Mouse (Mus musculus): ENCODE results near the gene Col6a5. TPM values are rescaled to one million over a fixed set of nuclear protein-coding genes. Genes with fewer than 3 reads are reported as not detected.
A peak's percentile ranks its signal among the peaks of the same experiment; 100 is the strongest.

Col6a5 gene
- polyA plus RNA-seq, 1 experiment from 2014 or later: not detected

DNA sequence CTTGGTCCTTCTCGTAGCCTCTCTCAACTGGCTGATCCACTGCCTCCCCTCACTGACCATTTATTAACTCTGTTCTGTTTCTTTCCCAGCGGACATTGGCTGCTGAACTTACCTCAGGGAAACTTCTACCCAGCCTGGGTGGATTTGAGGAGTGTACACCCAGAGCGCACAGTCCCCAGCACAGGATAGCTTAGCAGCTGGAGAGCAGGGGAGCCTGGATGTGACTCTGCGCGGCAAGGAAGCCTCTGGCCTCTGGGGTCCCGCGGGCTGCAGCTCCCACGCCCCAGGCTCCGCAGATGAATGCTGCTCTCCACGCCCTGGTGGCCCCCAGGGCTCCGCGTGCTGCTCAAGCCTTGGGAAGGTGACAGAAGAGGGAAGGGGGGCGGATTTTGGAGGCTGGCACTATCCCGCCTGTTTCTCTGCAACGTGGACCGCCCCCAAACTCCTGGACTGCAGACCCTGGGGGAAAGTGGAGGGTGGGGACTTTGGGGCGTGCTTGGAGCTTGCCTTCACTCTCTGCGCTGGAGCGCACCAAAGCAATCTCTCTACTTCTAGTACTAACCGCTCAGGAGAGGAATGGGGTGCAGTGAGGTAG is 132.6 kb downstream of the Col6a5 start, which contains the start of gene Col6a6:
Col6a6 (minus strand) TSS at position 370 of the 595 bp plus-strand sequence.
- H3K4me3 ChIP-seq (ENCODE audit: low read depth, low read length): no peak within 1 kb of the TSS
- no peaks in the 10 kb centered on the region for H3K9me3 ChIP-seq (ENCODE audit: control insufficient read depth, low read length)

DNA sequence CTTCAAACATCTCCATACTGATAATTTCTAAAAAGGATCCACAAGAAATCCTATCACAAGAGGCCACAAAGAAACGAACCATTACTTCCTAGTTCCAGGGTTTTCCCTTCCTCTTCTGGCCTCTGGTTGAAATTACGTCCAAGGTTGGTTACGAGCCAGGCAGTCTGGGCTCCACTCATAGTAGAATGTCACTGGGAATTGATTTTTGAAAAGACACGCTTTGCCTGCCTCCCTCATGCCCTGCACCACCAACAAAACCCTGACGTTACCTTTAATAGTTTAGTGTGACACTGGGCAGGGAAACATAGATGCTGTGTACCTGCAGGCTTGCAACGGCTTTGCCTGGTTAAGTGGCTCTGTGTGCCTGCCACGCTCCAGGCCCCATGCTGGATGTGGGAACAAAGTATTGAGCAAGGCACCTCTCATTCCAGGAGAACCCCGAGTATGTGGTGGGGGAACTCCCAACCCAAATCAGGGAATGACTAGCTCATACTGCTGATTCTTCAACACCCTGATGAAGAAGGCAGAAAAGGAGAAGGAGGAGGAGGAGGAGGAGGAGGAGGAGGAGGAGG is 133.3 kb downstream of the Col6a5 start:
- H3K4me1 ChIP-seq (replicated peaks; ENCODE audit: control insufficient read depth, insufficient read depth, low read length): no peaks in the 10 kb centered on the region
- no peaks in the 10 kb centered on the region for H3K9me3 ChIP-seq (ENCODE audit: control insufficient read depth, low read length)
- WGBS: 77% methylated on average over 8 of the region's 8 CpGs
- no peak for DNase-seq (ENCODE audit: low spot score)
- no peak overlapping the region for H3K4me2 ChIP-seq (replicated peaks; ENCODE audit: low read depth, low read length)
- no peak overlapping the region for H3K9ac ChIP-seq (ENCODE audit: low read depth, low read length)
- H3K4me3 ChIP-seq (ENCODE audit: low read depth, low read length): no peak overlapping the region
- ATAC-seq (ENCODE audit: low FRiP score): no peak
- no peaks in the 10 kb centered on the region for H3K36me3 ChIP-seq (ENCODE audit: control insufficient read depth, insufficient read depth, low read length)
- no peak overlapping the region for H3K27ac ChIP-seq (ENCODE audit: low read depth, low read length)
- no peaks in the 10 kb centered on the region for H3K27me3 ChIP-seq (ENCODE audit: control insufficient read depth, insufficient read depth, low read length)

More for the DNA sequence above, 132.6 kb downstream of the Col6a5 start, which contains the start of gene Col6a6:
- no peak for DNase-seq (ENCODE audit: low spot score)
- Histone ChIP-seq H3K4me1 (replicated peaks; ENCODE audit: control insufficient read depth, insufficient read depth, low read length) (no peaks in the 10 kb centered on the region), H3K27ac (ENCODE audit: low read depth, low read length) (no peak within 1 kb of the TSS), H3K4me2 (replicated peaks; ENCODE audit: low read depth, low read length) (0 out of 2 replicates have a peak within 1 kb of the TSS, but pooled peaks have one; percentile 4), H3K27me3 (ENCODE audit: control insufficient read depth, insufficient read depth, low read length) (no peaks in the 10 kb centered on the region), H3K9ac (ENCODE audit: low read depth, low read length) (no peak within 1 kb of the TSS), H3K36me3 (ENCODE audit: control insufficient read depth, insufficient read depth, low read length) (no peaks in the 10 kb centered on the region)
- 21% methylated on average over 20 of the region's 20 CpGs for WGBS
- ATAC-seq (ENCODE audit: low FRiP score): no peak

DNA sequence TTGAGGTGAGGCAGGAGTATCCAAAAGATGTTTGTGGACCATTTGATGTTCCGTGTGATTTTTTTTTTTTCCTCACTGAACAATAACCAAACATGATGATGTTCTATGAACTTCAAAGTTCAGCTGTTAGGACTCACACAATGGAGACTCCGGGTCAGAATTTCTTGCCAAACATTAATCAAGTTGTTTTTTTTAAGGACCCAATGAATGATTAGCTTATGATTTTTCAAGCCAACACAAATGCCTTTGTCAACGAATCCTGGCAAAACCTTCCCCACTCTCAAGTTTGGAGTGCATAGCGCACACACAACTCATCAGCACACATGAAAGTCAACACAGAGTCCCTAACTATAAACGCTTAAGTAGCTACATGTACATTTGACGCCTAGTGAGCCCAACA is 139.7 kb downstream of the Col6a5 start:
- no peaks in the 10 kb centered on the region for H3K4me1 ChIP-seq (replicated peaks; ENCODE audit: control insufficient read depth, insufficient read depth, low read length)
- H3K9ac ChIP-seq (ENCODE audit: low read depth, low read length): no peak overlapping the region
- no peaks in the 10 kb centered on the region for H3K9me3 ChIP-seq (ENCODE audit: control insufficient read depth, low read length)
- H3K36me3 ChIP-seq (ENCODE audit: control insufficient read depth, insufficient read depth, low read length): no peaks in the 10 kb centered on the region
- no peak overlapping the region for H3K27ac ChIP-seq (ENCODE audit: low read depth, low read length)
- no peak overlapping the region for H3K4me2 ChIP-seq (replicated peaks; ENCODE audit: low read depth, low read length)
- H3K27me3 ChIP-seq (ENCODE audit: control insufficient read depth, insufficient read depth, low read length): no peaks in the 10 kb centered on the region
- ATAC-seq (ENCODE audit: low FRiP score) (no peak), DNase-seq (ENCODE audit: low spot score) (no peak)
- 90% methylated on average over 6 of the region's 6 CpGs for WGBS
- no peak overlapping the region for H3K4me3 ChIP-seq (ENCODE audit: low read depth, low read length)

DNA sequence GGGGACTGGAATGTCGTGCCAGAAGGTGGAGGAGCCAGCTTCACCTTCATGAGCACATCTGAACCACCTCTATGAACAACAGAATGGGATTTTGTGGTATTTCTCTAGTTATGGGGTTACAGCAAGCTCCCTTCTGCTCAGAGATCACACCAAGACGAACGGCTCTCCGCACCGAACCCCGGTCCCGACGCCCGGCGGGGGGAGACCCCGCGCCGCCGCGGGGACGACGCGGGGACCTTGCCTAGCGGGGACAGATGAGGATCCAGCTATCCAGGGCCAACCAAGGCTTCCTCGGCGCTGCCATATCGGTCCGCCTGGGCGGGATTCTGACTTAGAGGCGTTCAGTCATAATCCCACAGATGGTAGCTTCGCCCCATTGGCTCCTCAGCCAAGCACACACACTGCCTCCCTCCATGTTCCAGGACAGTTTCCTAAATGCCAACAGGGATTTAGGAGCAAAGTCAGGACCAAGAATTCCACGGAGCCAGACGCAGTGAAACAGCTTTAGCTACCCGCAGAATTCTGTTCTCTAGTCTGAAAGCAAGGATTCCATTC is 141.2 kb downstream of the Col6a5 start:
- H3K4me2 ChIP-seq (replicated peaks; ENCODE audit: low read depth, low read length): no peak overlapping the region
- H3K27ac ChIP-seq (ENCODE audit: low read depth, low read length): no peak overlapping the region
- no peak for ATAC-seq (ENCODE audit: low FRiP score)
- 65% methylated on average over 29 of the region's 29 CpGs for WGBS
- H3K4me3 ChIP-seq (ENCODE audit: low read depth, low read length): no peak overlapping the region
- no peaks in the 10 kb centered on the region for H3K4me1 ChIP-seq (replicated peaks; ENCODE audit: control insufficient read depth, insufficient read depth, low read length)
- DNase-seq (ENCODE audit: low spot score): no peak
- H3K9ac ChIP-seq (ENCODE audit: low read depth, low read length): no peak overlapping the region
- no peaks in the 10 kb centered on the region for H3K36me3 ChIP-seq (ENCODE audit: control insufficient read depth, insufficient read depth, low read length)
- no peaks in the 10 kb centered on the region for H3K27me3 ChIP-seq (ENCODE audit: control insufficient read depth, insufficient read depth, low read length)
- H3K9me3 ChIP-seq (ENCODE audit: control insufficient read depth, low read length): no peaks in the 10 kb centered on the region

DNA sequence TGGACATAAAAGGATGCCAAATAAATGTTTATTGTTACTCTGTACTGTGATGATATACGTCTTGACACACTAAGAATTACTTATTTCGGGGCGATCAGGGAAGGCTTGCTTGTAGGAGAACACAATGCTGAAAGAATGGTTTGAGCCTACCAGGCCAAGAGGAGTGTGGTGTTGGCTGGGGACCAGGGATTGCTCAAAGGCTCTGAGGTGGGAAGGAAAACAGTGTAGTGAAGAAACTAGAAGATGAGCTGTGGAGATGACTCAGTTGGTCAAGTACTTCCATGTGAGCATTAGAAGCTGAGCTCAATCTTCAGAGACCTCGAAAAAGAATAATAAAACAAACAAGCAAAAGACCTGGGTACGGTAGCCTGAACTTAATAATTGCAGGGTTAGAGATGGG is 146.0 kb downstream of the Col6a5 start:
- no peaks in the 10 kb centered on the region for H3K4me1 ChIP-seq (replicated peaks; ENCODE audit: control insufficient read depth, insufficient read depth, low read length)
- no peak overlapping the region for H3K4me2 ChIP-seq (replicated peaks; ENCODE audit: low read depth, low read length)
- H3K4me3 ChIP-seq (ENCODE audit: low read depth, low read length): no peak overlapping the region
- DNase-seq (ENCODE audit: low spot score) (no peak), ATAC-seq (ENCODE audit: low FRiP score) (no peak)
- no peaks in the 10 kb centered on the region for H3K27me3 ChIP-seq (ENCODE audit: control insufficient read depth, insufficient read depth, low read length)
- H3K27ac ChIP-seq (ENCODE audit: low read depth, low read length): no peak overlapping the region
- WGBS: 86% methylated on average over 5 of the region's 5 CpGs
- no peaks in the 10 kb centered on the region for H3K9me3 ChIP-seq (ENCODE audit: control insufficient read depth, low read length)
- no peak overlapping the region for H3K9ac ChIP-seq (ENCODE audit: low read depth, low read length)
- no peaks in the 10 kb centered on the region for H3K36me3 ChIP-seq (ENCODE audit: control insufficient read depth, insufficient read depth, low read length)

DNA sequence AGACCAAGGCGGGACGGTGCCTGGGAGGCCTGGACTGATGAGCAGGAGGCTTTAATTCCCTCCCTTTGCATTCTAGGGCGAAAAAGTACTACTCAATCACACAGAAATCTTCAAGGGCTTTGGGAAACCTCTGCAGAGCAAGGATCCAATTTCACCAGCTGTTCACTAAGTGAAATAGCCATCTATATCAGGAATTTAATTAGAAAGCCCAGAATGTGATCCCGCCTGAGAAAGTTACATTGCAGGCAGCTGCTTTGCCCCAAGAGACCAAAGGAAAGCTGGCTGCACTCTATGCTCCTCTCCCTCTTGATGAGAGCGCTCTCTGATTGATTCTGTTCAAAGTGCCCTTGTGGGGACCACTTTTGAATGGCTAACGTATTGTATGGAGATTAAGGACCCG is 149.0 kb downstream of the Col6a5 start:
- ATAC-seq (ENCODE audit: low FRiP score): no peak
- Histone ChIP-seq H3K4me3 (ENCODE audit: low read depth, low read length) (no peak overlapping the region), H3K4me1 (replicated peaks; ENCODE audit: control insufficient read depth, insufficient read depth, low read length) (no peaks in the 10 kb centered on the region), H3K9me3 (ENCODE audit: control insufficient read depth, low read length) (no peaks in the 10 kb centered on the region), H3K27ac (ENCODE audit: low read depth, low read length) (no peak overlapping the region), H3K9ac (ENCODE audit: low read depth, low read length) (no peak overlapping the region), H3K36me3 (ENCODE audit: control insufficient read depth, insufficient read depth, low read length) (no peaks in the 10 kb centered on the region), H3K4me2 (replicated peaks; ENCODE audit: low read depth, low read length) (no peak overlapping the region), H3K27me3 (ENCODE audit: control insufficient read depth, insufficient read depth, low read length) (no peaks in the 10 kb centered on the region)
- no peak for DNase-seq (ENCODE audit: low spot score)
- 72% methylated on average over 7 of the region's 7 CpGs for WGBS

DNA sequence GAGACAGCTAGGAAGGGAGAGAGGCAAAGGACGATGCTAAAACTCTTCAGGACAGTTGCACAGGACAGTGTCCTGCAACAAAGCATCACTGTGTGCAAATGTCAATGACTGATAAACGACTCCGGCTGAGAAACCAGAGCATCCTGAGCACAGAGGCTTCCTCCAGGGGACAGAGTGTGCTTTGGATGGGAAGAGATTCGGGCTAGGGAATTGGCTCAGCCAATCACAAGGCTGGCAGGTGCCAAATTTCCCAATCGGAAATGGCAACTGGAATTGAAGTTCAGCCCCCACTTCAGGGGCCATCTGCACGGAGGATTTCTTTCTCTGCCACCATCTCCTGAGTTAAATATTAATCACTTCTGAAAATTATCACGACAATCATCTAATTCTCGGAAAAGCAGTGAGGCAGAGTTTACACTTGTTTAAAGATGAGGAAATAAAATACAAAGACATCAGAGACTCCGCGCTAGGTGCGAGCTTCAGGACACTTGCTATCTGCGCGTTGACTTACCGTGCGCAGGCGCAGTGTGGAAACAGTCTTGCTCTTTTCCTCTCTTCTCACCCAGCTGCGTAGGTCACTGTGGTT is 151.4 kb downstream of the Col6a5 start:
- DNase-seq (ENCODE audit: low spot score): no peak
- Histone ChIP-seq H3K9me3 (ENCODE audit: control insufficient read depth, low read length) (no peaks in the 10 kb centered on the region), H3K36me3 (ENCODE audit: control insufficient read depth, insufficient read depth, low read length) (no peaks in the 10 kb centered on the region), H3K27me3 (ENCODE audit: control insufficient read depth, insufficient read depth, low read length) (no peaks in the 10 kb centered on the region), H3K4me3 (ENCODE audit: low read depth, low read length) (no peak overlapping the region), H3K4me2 (replicated peaks; ENCODE audit: low read depth, low read length) (no peak overlapping the region), H3K9ac (ENCODE audit: low read depth, low read length) (no peak overlapping the region), H3K27ac (ENCODE audit: low read depth, low read length) (no peak overlapping the region), H3K4me1 (replicated peaks; ENCODE audit: control insufficient read depth, insufficient read depth, low read length) (no peaks in the 10 kb centered on the region)
- ATAC-seq (ENCODE audit: low FRiP score): no peak
- WGBS: 87% methylated on average over 17 of the region's 17 CpGs

All from hindbrain, embryonic 11.5 days (tissue).